Mouse (Mus musculus) hindbrain, embryonic 11.5 days (tissue): Measurements from ENCODE around the gene Nfe2l1. TPM values are rescaled to one million over a fixed set of nuclear protein-coding genes. Genes with fewer than 3 reads are reported as not detected.

Source experiments
- ATAC-seq: fragments of 200-750 bp; cut with Nextera tagmentation; 2 replicates; pipeline ENCODE4 v1.8.0; 2017; ENCODE audit warnings: mild to moderate bottlenecking, moderate TSS enrichment, moderate library complexity; ENCODE audit not compliant: low FRiP score
- DNase-seq: peaks from one replicate; pipeline ENCODE4 v3.0.0-alpha.2; 2015; ENCODE audit warnings: low spot score
- H3K27ac ChIP-seq: fragments of 300-500 bp; sonication (generic); 2 replicates; pipeline ENCODE4 v1.5.1; 2014; ENCODE audit warnings: mild to moderate bottlenecking, low read depth, low read length
- H3K27me3 ChIP-seq: fragments of 300-500 bp; sonication (generic); 2 replicates; pipeline ENCODE4 v1.6.1; 2014; ENCODE audit warnings: mild to moderate bottlenecking, low read length, moderate library complexity, mixed read lengths; ENCODE audit not compliant: control insufficient read depth, insufficient read depth
- H3K36me3 ChIP-seq: fragments of 300-500 bp; sonication (generic); 2 replicates; pipeline ENCODE4 v1.6.1; 2014; ENCODE audit warnings: mild to moderate bottlenecking, low read length, moderate library complexity, mixed read lengths; ENCODE audit not compliant: control insufficient read depth, insufficient read depth
- H3K4me1 ChIP-seq: fragments of 300-500 bp; sonication (generic); replicated peaks from 2 replicates; pipeline ENCODE4 v1.6.1; 2014; ENCODE audit warnings: low read length, mixed read lengths; ENCODE audit not compliant: control insufficient read depth, insufficient read depth
- H3K4me2 ChIP-seq: fragments of 300-500 bp; sonication (generic); replicated peaks from 2 replicates; pipeline ENCODE4 v1.6.1; 2014; ENCODE audit warnings: mild to moderate bottlenecking, low read depth, low read length
- H3K4me3 ChIP-seq: fragments of 300-500 bp; sonication (generic); 2 replicates; pipeline ENCODE4 v1.5.1; 2014; ENCODE audit warnings: low read depth, low read length
- H3K9ac ChIP-seq: fragments of 300-500 bp; sonication (generic); 2 replicates; pipeline ENCODE4 v1.6.1; 2014; ENCODE audit warnings: low read depth, low read length
- H3K9me3 ChIP-seq: fragments of 300-500 bp; sonication (generic); 2 replicates; pipeline ENCODE4 v1.6.1; 2016; ENCODE audit warnings: low read length; ENCODE audit not compliant: control insufficient read depth
- WGBS: fragments of 180-500 bp; shearing (Covaris S2); extraction: QIAGEN DNeasy Blood & Tissue Kit; methylation state at CpG from one replicate; pipeline ENCODE4 v1.1.7; 2014; 5-methylcytosine and 5-hydroxymethylcytosine counted together
- polyA plus RNA-seq: library from polyadenylated mRNA; unstranded; fragments of >200 nt; fragmentation: Nextera tagmentation; extraction: Ambion mirVana; gene quantifications from 2 replicates; pipeline ENCODE4 v1.2.1, GENCODE M21; 2014

Gene Nfe2l1
- polyA plus RNA-seq, 1 experiment from 2014 or later: 27.9 TPM

DNA sequence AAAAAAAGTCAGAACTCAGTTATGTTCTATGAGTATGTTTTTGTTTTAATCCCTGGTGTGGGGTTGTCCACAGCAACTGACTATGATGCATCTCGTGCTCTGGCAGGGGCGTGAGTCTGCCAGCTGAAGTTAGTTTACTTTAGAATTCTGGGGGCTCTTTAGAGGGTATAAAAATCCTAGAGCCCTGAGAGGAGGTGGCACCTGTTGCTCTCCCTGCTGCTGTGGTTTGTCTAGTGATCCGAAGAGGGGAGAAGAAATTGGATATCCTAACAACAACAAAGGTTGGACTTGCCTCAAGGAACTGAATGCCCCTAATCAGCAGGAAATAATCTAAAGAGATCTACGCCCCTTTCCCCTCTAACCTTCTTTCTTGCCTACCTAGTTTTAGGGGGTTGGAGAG is 8.6 kb upstream of the Nfe2l1 start:
- DNase-seq (no peak), ATAC-seq (no peak)
- Histone ChIP-seq H3K27ac (no peak overlapping the region), H3K36me3 (no peaks in the 10 kb centered on the region), H3K4me1 (no peaks in the 10 kb centered on the region), H3K4me2 (no peak overlapping the region), H3K4me3 (no peak overlapping the region), H3K9me3 (no peaks in the 10 kb centered on the region), H3K27me3 (no peaks in the 10 kb centered on the region), H3K9ac (no peak overlapping the region)
- 68% methylated on average over 4 of the region's 4 CpGs for WGBS

DNA sequence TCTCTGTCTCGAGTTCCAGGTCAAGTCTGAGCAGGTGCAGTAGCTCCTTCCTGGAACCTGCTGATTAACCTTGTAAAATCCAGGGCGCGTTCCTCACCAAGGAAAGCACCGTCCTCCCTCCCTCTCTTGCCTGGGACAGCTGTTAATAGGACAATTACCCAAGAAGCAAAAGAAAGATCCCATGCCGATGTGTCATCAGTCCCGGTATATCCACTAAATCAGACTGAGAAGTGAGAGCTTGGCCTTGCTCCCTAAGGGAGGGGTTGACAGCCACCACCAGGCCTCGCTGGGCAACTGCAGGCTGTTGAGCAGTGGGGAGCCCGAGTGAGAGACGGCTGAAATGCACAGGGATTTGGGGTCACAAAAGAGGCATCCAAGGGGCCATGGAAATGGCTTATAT is 7.5 kb upstream of the Nfe2l1 start:
- no peak overlapping the region for H3K4me3 ChIP-seq
- WGBS: 34% methylated on average over 9 of the region's 9 CpGs
- no peaks in the 10 kb centered on the region for H3K27me3 ChIP-seq
- H3K4me2 ChIP-seq: no peak overlapping the region
- H3K27ac ChIP-seq: no peak overlapping the region
- ATAC-seq (no peak), DNase-seq (no peak)
- H3K9ac ChIP-seq: no peak overlapping the region
- no peaks in the 10 kb centered on the region for H3K4me1 ChIP-seq
- H3K36me3 ChIP-seq: no peaks in the 10 kb centered on the region
- no peaks in the 10 kb centered on the region for H3K9me3 ChIP-seq

- WGBS: 92% methylated on average over 1 of the region's 1 CpGs
- Histone ChIP-seq H3K4me3 (no peak overlapping the region), H3K4me1 (no peaks in the 10 kb centered on the region; the same call in 1 of the 2 replicates), H3K27ac (no peak overlapping the region), H3K9ac (no peak overlapping the region), H3K36me3 (no peaks in the 10 kb centered on the region), H3K27me3 (no peaks in the 10 kb centered on the region), H3K4me2 (no peak overlapping the region), H3K9me3 (no peaks in the 10 kb centered on the region)
- DNase-seq: no peak
- ATAC-seq: no peak
Measured at GRCm38 (mm10) chr11:96834127-96834526, 4.4 kb upstream of the Nfe2l1 start.

DNA sequence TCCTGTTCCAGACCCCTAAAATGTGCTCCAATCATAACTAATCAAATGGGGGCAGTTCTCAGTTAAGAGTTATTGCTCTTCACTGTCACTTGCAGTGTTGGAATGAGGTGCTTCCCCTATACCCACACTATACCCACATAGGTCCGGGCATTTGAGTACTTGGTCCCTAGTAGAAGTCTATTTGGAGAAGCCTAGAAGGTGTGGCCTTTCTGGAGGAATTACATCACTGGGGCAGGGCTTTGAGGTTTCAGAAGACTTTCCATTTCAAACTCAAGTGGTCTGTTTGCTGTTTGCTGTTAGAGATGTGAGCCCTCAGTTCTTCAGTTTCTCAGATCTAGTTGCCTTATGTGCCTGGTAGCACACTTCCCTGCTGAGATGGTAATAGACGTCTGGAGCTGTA is 3.2 kb upstream of the Nfe2l1 start:
- Histone ChIP-seq H3K9ac (no peak overlapping the region), H3K4me2 (no peak overlapping the region), H3K36me3 (no peaks in the 10 kb centered on the region), H3K4me1 (no peaks in the 10 kb centered on the region; the same call in 1 of the 2 replicates), H3K9me3 (no peaks in the 10 kb centered on the region), H3K4me3 (no peak overlapping the region), H3K27me3 (no peaks in the 10 kb centered on the region), H3K27ac (no peak overlapping the region)
- DNase-seq (no peak), ATAC-seq (no peak)
- 66% methylated on average over 2 of the region's 2 CpGs for WGBS

DNA sequence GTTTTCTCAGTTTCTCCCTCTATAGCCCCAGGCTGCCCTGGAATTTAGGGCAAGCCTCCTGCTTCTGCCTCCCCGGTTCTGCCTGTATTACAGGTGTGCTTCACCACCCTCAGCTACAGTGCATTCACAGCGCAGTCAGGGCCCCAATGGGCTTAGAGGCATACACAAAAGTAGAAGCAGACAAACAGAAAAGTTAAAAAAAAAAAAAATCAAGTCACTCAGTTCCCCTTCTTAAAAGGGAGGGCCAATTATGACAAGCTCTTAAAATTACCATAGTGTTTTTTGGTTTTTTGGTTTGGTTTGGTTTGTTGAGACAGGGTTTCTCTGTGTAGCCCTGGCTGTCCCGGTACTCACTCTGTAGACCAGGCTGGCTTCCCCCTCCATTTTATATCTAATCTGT is 2.8 kb upstream of the Nfe2l1 start:
- WGBS: 88% methylated on average over 3 of the region's 3 CpGs
- no peaks in the 10 kb centered on the region for H3K36me3 ChIP-seq
- H3K27me3 ChIP-seq: no peaks in the 10 kb centered on the region
- no peak for DNase-seq
- ATAC-seq: no peak
- H3K9me3 ChIP-seq: no peaks in the 10 kb centered on the region
- H3K27ac ChIP-seq: no peak overlapping the region
- H3K9ac ChIP-seq: no peak overlapping the region
- H3K4me1 ChIP-seq: no peaks in the 10 kb centered on the region; the same call in 1 of the 2 replicates
- no peak overlapping the region for H3K4me3 ChIP-seq
- H3K4me2 ChIP-seq: no peak overlapping the region

DNA sequence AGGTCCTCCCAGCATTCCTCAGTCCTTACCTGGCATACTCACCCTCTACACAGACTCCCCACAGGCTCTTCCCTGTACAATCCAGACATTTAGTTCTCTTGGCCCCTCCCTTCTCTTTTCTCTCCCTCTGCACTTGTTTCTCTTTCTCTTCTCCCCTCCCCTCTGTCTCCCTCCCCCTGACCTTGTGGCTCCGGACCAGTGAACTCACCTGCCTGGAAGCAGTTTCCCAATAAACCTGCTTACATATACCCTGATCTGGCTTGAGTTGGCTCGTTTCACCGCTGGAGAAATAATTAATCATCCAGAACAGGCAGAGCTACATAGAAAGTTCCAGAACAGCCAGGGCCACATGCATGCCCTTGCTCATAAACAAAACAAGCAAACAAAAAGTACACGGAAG is 1.7 kb upstream of the Nfe2l1 start:
- Histone ChIP-seq H3K36me3 (0 out of 2 replicates have a peak, but pooled peaks cover 3% of the 10 kb centered on the region), H3K4me1 (no peaks in the 10 kb centered on the region; the same call in 1 of the 2 replicates), H3K27me3 (no peaks in the 10 kb centered on the region), H3K4me2 (no peak overlapping the region), H3K27ac (no peak overlapping the region), H3K4me3 (no peak overlapping the region), H3K9ac (no peak overlapping the region), H3K9me3 (no peaks in the 10 kb centered on the region)
- 70% methylated on average over 4 of the region's 4 CpGs for WGBS
- no peak for ATAC-seq
- DNase-seq: no peak

DNA sequence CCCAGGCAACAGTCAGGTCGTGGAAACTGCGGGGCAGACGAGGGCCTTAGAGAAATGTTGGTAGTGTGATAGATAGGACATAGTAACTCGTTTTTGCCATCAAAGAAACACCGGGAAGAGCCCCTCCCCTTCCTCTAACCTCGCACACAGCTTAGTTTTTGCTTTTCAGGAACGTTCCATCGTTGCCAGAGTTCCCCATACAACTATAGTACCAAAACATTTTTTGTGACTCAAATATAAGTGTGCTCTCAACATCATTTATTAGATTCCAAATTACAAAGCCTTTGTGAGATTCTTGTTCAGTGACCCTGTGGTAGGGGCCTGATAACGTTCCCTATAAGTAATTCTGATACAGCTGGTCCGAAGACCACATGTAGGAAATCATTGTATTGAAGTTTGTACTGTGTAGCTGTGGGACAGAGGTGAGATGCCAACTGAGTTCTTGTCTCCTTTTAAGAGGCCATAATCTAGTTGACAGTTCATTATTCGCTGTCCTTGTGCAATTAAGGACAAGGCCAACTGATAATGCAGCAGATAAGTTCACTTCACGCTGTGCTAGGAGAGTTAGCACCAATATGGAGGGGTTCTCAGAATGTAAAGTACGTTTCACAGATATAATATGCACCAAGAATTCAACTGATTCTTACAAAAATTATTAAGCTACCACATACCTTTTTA is 910 bp upstream of the Nfe2l1 start:
- ATAC-seq: no peak
- Histone ChIP-seq H3K27ac (peak overlapping the region; percentile 94), H3K4me2 (peak overlapping the region; percentile 66), H3K9ac (peak overlapping the region; percentile 62), H3K36me3 (0 out of 2 replicates have a peak, but pooled peaks cover 3% of the 10 kb centered on the region), H3K4me3 (peak overlapping the region; percentile 74), H3K9me3 (no peaks in the 10 kb centered on the region), H3K4me1 (no peaks in the 10 kb centered on the region; the same call in 1 of the 2 replicates), H3K27me3 (no peaks in the 10 kb centered on the region)
- WGBS: 22% methylated on average over 13 of the region's 13 CpGs
- DNase-seq: no peak

- H3K4me1 ChIP-seq: peaks cover 4% of the 10 kb centered on the region
- H3K4me2 ChIP-seq: peak overlapping the region; percentile 73
- peak overlapping the region; percentile 96 for H3K27ac ChIP-seq
- ATAC-seq (peak; percentile 58), DNase-seq (no peak)
- peak overlapping the region; percentile 88 for H3K9ac ChIP-seq
- WGBS: under 1% methylated on average over 30 of the region's 33 CpGs
- H3K27me3 ChIP-seq: no peaks in the 10 kb centered on the region
- no peaks in the 10 kb centered on the region for H3K9me3 ChIP-seq
- peak overlapping the region; percentile 74 for H3K4me3 ChIP-seq
- H3K36me3 ChIP-seq: 0 out of 2 replicates have a peak, but pooled peaks cover 3% of the 10 kb centered on the region
Measured at GRCm38 (mm10) chr11:96829403-96829812, 360 bp downstream of the Nfe2l1 start.

- Histone ChIP-seq H3K9ac (peak overlapping the region; percentile 88), H3K36me3 (0 out of 2 replicates have a peak, but pooled peaks cover 3% of the 10 kb centered on the region), H3K27ac (peak overlapping the region; percentile 96; the same call in 1 of the 2 replicates), H3K4me3 (peak overlapping the region; percentile 74), H3K9me3 (no peaks in the 10 kb centered on the region), H3K4me1 (peaks cover 8% of the 10 kb centered on the region), H3K27me3 (no peaks in the 10 kb centered on the region), H3K4me2 (peak overlapping the region; percentile 73)
- DNase-seq (no peak), ATAC-seq (no peak)
- whole genome bisulfite sequencing: 19% methylated on average over 10 of the region's 10 CpGs
Measured at GRCm38 (mm10) chr11:96828881-96829280, 887 bp downstream of the Nfe2l1 start.
